Mouse (Mus musculus) kidney, postnatal 0 days (tissue): ENCODE measurements around the gene Manba. TPM values are rescaled to one million over a fixed set of nuclear protein-coding genes. Genes with fewer than 3 reads are reported as not detected.

Experiments
- ATAC-seq: fragments of 200-750 bp; cut with Nextera tagmentation; replicated peaks from 2 replicates; pipeline ENCODE4 v1.8.0; 2017; ENCODE audit warnings: low read depth, moderate number of reproducible peaks, moderate TSS enrichment, moderate library complexity; ENCODE audit not compliant: low FRiP score
- DNase-seq: peaks from one replicate; pipeline ENCODE4 v3.0.0-alpha.2; 2016; ENCODE audit warnings: low spot score
- H3K27ac ChIP-seq: fragments of 300-500 bp; sonication (generic); 2 replicates; pipeline ENCODE4 v1.5.1; 2014; ENCODE audit warnings: mild to moderate bottlenecking
- H3K27me3 ChIP-seq: fragments of 300-500 bp; sonication (generic); 2 replicates; pipeline ENCODE4 v1.6.1; 2014; ENCODE audit warnings: low read length, mixed read lengths; ENCODE audit not compliant: insufficient read depth
- H3K36me3 ChIP-seq: fragments of 300-500 bp; sonication (generic); 2 replicates; pipeline ENCODE4 v1.6.1; 2014; ENCODE audit warnings: low read length, mixed read lengths; ENCODE audit not compliant: insufficient read depth
- H3K4me1 ChIP-seq: fragments of 300-500 bp; sonication (generic); replicated peaks from 2 replicates; pipeline ENCODE4 v1.6.1; 2014; ENCODE audit warnings: antibody characterized with exemption, low read length, mixed read lengths; ENCODE audit not compliant: insufficient read depth
- H3K4me2 ChIP-seq: fragments of 300-500 bp; sonication (generic); 2 replicates; pipeline ENCODE4 v1.6.1; 2014; ENCODE audit warnings: mild to moderate bottlenecking, low read length, moderate library complexity, mixed read lengths
- H3K4me3 ChIP-seq: fragments of 300-500 bp; sonication (generic); replicated peaks from 2 replicates; pipeline ENCODE4 v1.5.1; 2014; ENCODE audit warnings: low read depth, low read length
- H3K9ac ChIP-seq: fragments of 300-500 bp; sonication (generic); 2 replicates; pipeline ENCODE4 v1.6.1; 2014; ENCODE audit warnings: low read depth, low read length
- H3K9me3 ChIP-seq: fragments of 300-500 bp; sonication (generic); replicated peaks from 2 replicates; pipeline ENCODE4 v1.6.1; 2016; ENCODE audit warnings: low read length, inconsistent platforms, mixed read lengths
- CTCF ChIP-seq: IDR thresholded peaks from 2 replicates; pipeline ENCODE4 v1.5.1; 2016; ENCODE audit warnings: antibody characterized with exemption, low read depth, mild to moderate bottlenecking, moderate library complexity
- WGBS: fragments of 180-500 bp; shearing (Covaris S2); extraction: QIAGEN DNeasy Blood & Tissue Kit; methylation state at CpG from one replicate; pipeline ENCODE4 v1.1.7; 2014; 5-methylcytosine and 5-hydroxymethylcytosine counted together
- polyA plus RNA-seq: library from polyadenylated mRNA; unstranded; fragments of >200 nt; fragmentation: Nextera tagmentation; extraction: Ambion mirVana; gene quantifications from 2 replicates; pipeline ENCODE4 v1.2.1, GENCODE M21; 2015

The Manba gene
- polyA plus RNA-seq, 1 experiment from 2014 or later: 37.8 TPM

GRCm38 (mm10) chr3:135606592-135606991, 121.2 kb downstream of the Manba start:
- Histone ChIP-seq H3K36me3 (peaks cover 55% of the 10 kb centered on the region), H3K9me3 (no peaks in the 10 kb centered on the region), H3K9ac (no peak overlapping the region), H3K4me2 (no peak overlapping the region), H3K27ac (no peak overlapping the region), H3K4me1 (0 out of 2 replicates have a peak, but pooled peaks cover 4% of the 10 kb centered on the region), H3K27me3 (no peaks in the 10 kb centered on the region), H3K4me3 (no peak overlapping the region)
- ATAC-seq: no peak
- DNase-seq: no peak
- TF ChIP-seq CTCF: no peak
- 88% methylated on average over 8 of the region's 8 CpGs for WGBS

GRCm38 (mm10) chr3:135607021-135607420, 121.6 kb downstream of the Manba start:
- Histone ChIP-seq H3K4me2 (no peak overlapping the region), H3K4me1 (0 out of 2 replicates have a peak, but pooled peaks cover 4% of the 10 kb centered on the region), H3K9ac (no peak overlapping the region), H3K9me3 (no peaks in the 10 kb centered on the region), H3K27ac (no peak overlapping the region), H3K36me3 (peaks cover 55% of the 10 kb centered on the region), H3K27me3 (no peaks in the 10 kb centered on the region), H3K4me3 (no peak overlapping the region)
- no peak for TF ChIP-seq CTCF
- ATAC-seq (no peak), DNase-seq (no peak)
- WGBS: 86% methylated on average over 9 of the region's 9 CpGs

GRCm38 (mm10) chr3:135607660-135608473, 122.5 kb downstream of the Manba start:
- peak overlapping the region; percentile 8; the same call in 1 of the 2 replicates for H3K4me2 ChIP-seq
- DNase-seq (no peak), ATAC-seq (no peak)
- H3K4me1 ChIP-seq: 0 out of 2 replicates have a peak, but pooled peaks cover 4% of the 10 kb centered on the region
- H3K27ac ChIP-seq: no peak overlapping the region; the same call in 1 of the 2 replicates
- H3K4me3 ChIP-seq: 0 out of 2 replicates have a peak overlapping the region, but pooled peaks have one; percentile 6
- no peaks in the 10 kb centered on the region for H3K27me3 ChIP-seq
- no peaks in the 10 kb centered on the region for H3K9me3 ChIP-seq
- WGBS: 76% methylated on average over 24 of the region's 24 CpGs
- H3K9ac ChIP-seq: no peak overlapping the region
- H3K36me3 ChIP-seq: peaks cover 58% of the 10 kb centered on the region
- TF ChIP-seq CTCF: no peak

GRCm38 (mm10) chr3:135610221-135610620, 124.8 kb downstream of the Manba start:
- Histone ChIP-seq H3K9ac (no peak overlapping the region), H3K4me3 (no peak overlapping the region), H3K27ac (no peak overlapping the region), H3K9me3 (no peaks in the 10 kb centered on the region), H3K4me1 (no peaks in the 10 kb centered on the region), H3K27me3 (no peaks in the 10 kb centered on the region), H3K4me2 (no peak overlapping the region), H3K36me3 (peaks cover 60% of the 10 kb centered on the region)
- no peak for TF ChIP-seq CTCF
- DNase-seq: no peak
- no peak for ATAC-seq
- WGBS: 76% methylated on average over 3 of the region's 3 CpGs

- H3K36me3 ChIP-seq: peaks cover 69% of the 10 kb centered on the region
- no peak overlapping the region for H3K4me3 ChIP-seq
- ATAC-seq: no peak
- no peaks in the 10 kb centered on the region for H3K4me1 ChIP-seq
- no peak overlapping the region for H3K4me2 ChIP-seq
- no peaks in the 10 kb centered on the region for H3K9me3 ChIP-seq
- no peaks in the 10 kb centered on the region for H3K27me3 ChIP-seq
- H3K9ac ChIP-seq: no peak overlapping the region
- no peak for TF ChIP-seq CTCF
- no peak overlapping the region for H3K27ac ChIP-seq
- no peak for DNase-seq
- WGBS: 88% methylated on average over 3 of the region's 3 CpGs
Measured at GRCm38 (mm10) chr3:135614376-135614775, 129.0 kb downstream of the Manba start.

- Histone ChIP-seq H3K27me3 (no peaks in the 10 kb centered on the region), H3K4me2 (no peak overlapping the region), H3K36me3 (peaks cover 54% of the 10 kb centered on the region), H3K4me3 (no peak overlapping the region), H3K9me3 (no peaks in the 10 kb centered on the region), H3K9ac (no peak overlapping the region), H3K27ac (no peak overlapping the region), H3K4me1 (no peaks in the 10 kb centered on the region)
- no peak for ATAC-seq
- TF ChIP-seq CTCF: no peak
- 77% methylated on average over 7 of the region's 7 CpGs for WGBS
- DNase-seq: no peak
Measured at GRCm38 (mm10) chr3:135616730-135617129, 131.3 kb downstream of the Manba start.

Other genes starting within 250 kb of the Manba start
- 103 and 107 TPM in 2 replicates for gene Bdh2, start 204.4 kb upstream of the Manba start, polyA plus RNA-seq
- 3.1 and 3.7 TPM in 2 replicates for gene Slc9b2, start 177.9 kb upstream of the Manba start, polyA plus RNA-seq
- 0.25 and 0.32 TPM in 2 replicates for gene Slc9b1, start 137.6 kb upstream of the Manba start, polyA plus RNA-seq
- 57.8 and 65.2 TPM in 2 replicates for gene Cisd2, start 61.7 kb upstream of the Manba start, polyA plus RNA-seq
- 509 and 531 TPM in 2 replicates for gene Ube2d3, start 47.5 kb upstream of the Manba start, polyA plus RNA-seq
- 18.1 and 19.3 TPM in 2 replicates for gene Nfkb1, start 205.9 kb downstream of the Manba start, polyA plus RNA-seq